7 mouse cellular contexts compared by ENCODE assay signal in the genomic region with DNA sequence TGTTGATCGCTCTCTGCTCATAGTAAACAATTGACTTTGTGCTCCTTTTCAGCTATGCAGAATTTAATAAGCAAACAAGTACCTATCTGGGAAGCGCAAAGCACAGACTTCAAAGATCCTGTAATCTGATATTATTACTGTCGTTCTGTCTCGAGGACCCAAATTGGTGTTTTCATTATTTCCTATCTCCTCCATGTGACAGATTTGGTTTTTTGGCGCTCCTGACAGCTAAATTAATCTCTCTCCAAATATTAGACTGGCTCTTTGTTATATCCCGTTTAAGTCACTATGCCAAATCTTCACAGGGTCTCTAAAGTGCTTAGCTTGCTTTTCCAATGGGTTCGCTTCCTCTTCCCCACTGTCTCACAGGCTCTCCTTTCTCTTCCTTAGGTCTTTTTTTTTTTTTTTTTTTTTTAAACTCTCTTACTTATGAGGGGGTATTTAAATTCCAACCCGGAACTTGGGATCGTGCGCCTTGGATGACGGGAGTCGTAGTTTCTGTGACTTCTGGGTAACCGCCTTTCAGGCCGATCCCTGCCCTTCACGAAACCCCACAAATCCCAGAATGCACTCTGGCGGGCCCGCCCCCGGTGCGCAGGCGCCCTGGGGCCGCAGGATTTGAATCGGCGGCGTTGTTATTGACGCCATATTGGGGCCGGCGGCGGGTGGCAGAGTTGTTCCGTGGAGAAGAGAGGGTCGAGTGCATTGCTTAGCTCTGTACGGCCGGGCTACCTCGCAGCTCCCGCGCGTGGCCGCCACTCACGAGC. TPM values are rescaled to one million over a fixed set of nuclear protein-coding genes. Genes with fewer than 3 reads are reported as not detected.
A peak's percentile ranks its signal among the peaks of the same experiment; 100 is the strongest.
DNase-seq lines count a peak whose midpoint lies in the region; ATAC-seq lines count a peak whose summit lies in the region.

No protein-coding gene starts in this region.

- peak overlapping the region; percentile 60 for H3K4me2 ChIP-seq in intestine, embryonic 15.5 days (replicated peaks)

- H3K4me3 ChIP-seq in intestine, embryonic 15.5 days (replicated peaks): peak overlapping the region; percentile 96
- H3K4me3 ChIP-seq in midbrain, embryonic 10.5 days: peak overlapping the region; percentile 95

- no peaks in the 10 kb centered on the region for H3K9me3 ChIP-seq in intestine, embryonic 15.5 days
- H3K9me3 ChIP-seq in midbrain, embryonic 10.5 days (replicated peaks): no peaks in the 10 kb centered on the region

- peak overlapping the region; percentile 96 for H3K9ac ChIP-seq in intestine, embryonic 15.5 days

- 2% methylated on average over 38 of the region's 38 CpGs for WGBS in intestine, embryonic 15.5 days
- WGBS in midbrain, embryonic 10.5 days: 3% methylated on average over 38 of the region's 38 CpGs

- no peaks in the 10 kb centered on the region for H3K27me3 ChIP-seq in intestine, embryonic 15.5 days (replicated peaks)
- H3K27me3 ChIP-seq in midbrain, embryonic 10.5 days (ENCODE audit: low read depth, poor library complexity, severe bottlenecking): no peaks in the 10 kb centered on the region

- intact Hi-C loops in gastrocnemius, postnatal 36 days (cut with DNase I): no loop called here
- intact Hi-C loops in left cerebral cortex, postnatal 25 days (cut with DNase I): loop anchor here (2.0 to 5.0 kb wide), 2 partner anchors 65 to 623 kb away; a partner anchor contains a TSS

- peak; percentile 94 for ATAC-seq in intestine, embryonic 15.5 days

- no peaks in the 10 kb centered on the region for H3K36me3 ChIP-seq in intestine, embryonic 15.5 days
- H3K36me3 ChIP-seq in midbrain, embryonic 10.5 days: peaks cover 5% of the 10 kb centered on the region; the same call in 1 of the 2 replicates

- peak; percentile 99 for DNase-seq in adrenal gland, adult 2 months
- peak; percentile 94 for DNase-seq in embryo, embryonic 11.5 days (ENCODE audit: low read depth, low spot score)
- peak; percentile 94 to 95 for DNase-seq in gastrocnemius, postnatal 36 days
- DNase-seq in left cerebral cortex, postnatal 25 days (ENCODE audit: low spot score in 2 of 2): peak; percentile 96 to 99
- peak; percentile 96 for DNase-seq in midbrain, embryonic 10.5 days (ENCODE audit: low spot score)
- DNase-seq in right cerebral cortex, postnatal 4 days: peak; percentile 91

- H3K4me1 ChIP-seq in intestine, embryonic 15.5 days (replicated peaks): 0 out of 2 replicates have a peak, but pooled peaks cover 3% of the 10 kb centered on the region
- peaks cover 33% of the 10 kb centered on the region for H3K4me1 ChIP-seq in midbrain, embryonic 10.5 days

- peak overlapping the region; percentile 95 for H3K27ac ChIP-seq in intestine, embryonic 15.5 days
- peak overlapping the region; percentile 97 for H3K27ac ChIP-seq in midbrain, embryonic 10.5 days (replicated peaks)

RNA-seq across cellular contexts. Expression of a gene that starts 0.6 kb away (rescaled TPM):
- total RNA-seq in adrenal gland, adult 2 months (2021): 10 to 100 TPM; 74.8 to 78.0 TPM
- 23.5 and 54.9 TPM in 2 replicates for polyA plus RNA-seq in adrenal gland, adult 2 months (2012; rRNA removed)
- 10 to 100 TPM; 33.4 to 42.6 TPM for total RNA-seq in gastrocnemius, postnatal 36 days (2021)
- polyA plus RNA-seq in intestine, embryonic 15.5 days (2015; fragmentation: Nextera tagmentation; extraction: Ambion mirVana): 43.8 and 51.3 TPM in 2 replicates
- 100 to 1,000 TPM; 103 to 114 TPM for total RNA-seq in left cerebral cortex, postnatal 25 days (2021)
- polyA plus RNA-seq in midbrain, embryonic 10.5 days (2016; fragmentation: Nextera tagmentation; extraction: Ambion mirVana): 58.7 and 67.0 TPM in 2 replicates

Comparison
In these comparisons a context has a peak if more than half of its experiments do, and no peak if none do; other contexts are left out.
1. Peak in every context shown above with its lines: DNase-seq, ATAC-seq, H3K4me3 ChIP-seq and H3K27ac ChIP-seq.